Mouse (Mus musculus): Measurements from ENCODE around the gene Kif22. TPM values are rescaled to one million over a fixed set of nuclear protein-coding genes. Genes with fewer than 3 reads are reported as not detected.

The Kif22 gene
- total RNA-seq, 2 experiments from 2014 or later, result 9.6 to 10.4 TPM

- intact Hi-C loops (cut with DNase I), result no loop called here
- no peak for DNase-seq (ENCODE audit: low spot score in 2 of 2)
Measured at GRCm38 (mm10) chr7:127020031-127020430, 22.2 kb downstream of the Kif22 start.

- intact Hi-C loops (cut with DNase I), result loop anchor here (5.0 kb wide), 2 partner anchors 42 to 72 kb away; partner anchors contain the start of genes Asphd1, Cdipt and Cdiptos
- DNase-seq (ENCODE audit: low spot score in 2 of 2), result no peak
Measured at GRCm38 (mm10) chr7:127019306-127019960, 22.8 kb downstream of the Kif22 start.

GRCm38 (mm10) chr7:127018416-127019305 is 23.6 kb downstream of the Kif22 start:
- intact Hi-C loops (cut with DNase I), result loop anchor here (5.0 kb wide), 2 partner anchors 41 to 71 kb away; partner anchors contain the start of genes Asphd1, Cdipt and Cdiptos
- DNase-seq (ENCODE audit: low spot score in 2 of 2), result no peak

- DNase-seq (ENCODE audit: low spot score in 2 of 2), result no peak
- intact Hi-C loops (cut with DNase I), result loop anchor here (2.0 to 5.0 kb wide), 3 partner anchors 41 to 87 kb away; partner anchors contain the start of genes Asphd1, Cdipt and Cdiptos
Measured at GRCm38 (mm10) chr7:127017950-127018345, 24.3 kb downstream of the Kif22 start.

- intact Hi-C loops (cut with DNase I), result loop anchor here (2.0 to 5.0 kb wide), 3 partner anchors 40 to 88 kb away; partner anchors contain the start of genes Asphd1, Cdipt and Cdiptos
- peak; percentile 99 for DNase-seq (ENCODE audit: low spot score in 2 of 2)
Measured at GRCm38 (mm10) chr7:127016971-127017949, 25.0 kb downstream of the Kif22 start, which contains the start of gene Pagr1a. Pagr1a (minus strand) TSS chr7:127017352.

GRCm38 (mm10) chr7:127016486-127016938 is 25.8 kb downstream of the Kif22 start:
- intact Hi-C loops (cut with DNase I), result loop anchor here (2.0 to 5.0 kb wide), 3 partner anchors 39 to 88 kb away; partner anchors contain the start of genes Asphd1, Cdipt and Cdiptos
- no peak for DNase-seq (ENCODE audit: low spot score in 2 of 2)

- intact Hi-C loops (cut with DNase I), result loop anchor here (2.0 to 5.0 kb wide), 3 partner anchors 39 to 89 kb away; partner anchors contain the start of genes Asphd1, Cdipt and Cdiptos
- no peak for DNase-seq (ENCODE audit: low spot score in 2 of 2)
Measured at GRCm38 (mm10) chr7:127016481-127016485, 26.0 kb downstream of the Kif22 start, which contains the start of gene Pagr1b. Pagr1b (minus strand) TSS chr7:127016484.

- intact Hi-C loops (cut with DNase I), result loop anchor here (2.0 to 5.0 kb wide), 3 partner anchors 39 to 89 kb away; partner anchors contain the start of genes Asphd1, Cdipt and Cdiptos
- DNase-seq (ENCODE audit: low spot score in 2 of 2), result no peak
Measured at GRCm38 (mm10) chr7:127016081-127016480, 26.2 kb downstream of the Kif22 start.

GRCm38 (mm10) chr7:127014993-127015392 is 27.3 kb downstream of the Kif22 start:
- intact Hi-C loops (cut with DNase I), result loop anchor here (5.0 kb wide), 2 partner anchors 38 to 68 kb away; partner anchors contain the start of genes Asphd1, Cdipt and Cdiptos
- no peak for DNase-seq (ENCODE audit: low spot score in 2 of 2)

- DNase-seq (ENCODE audit: low spot score in 2 of 2), result no peak
- intact Hi-C loops (cut with DNase I), result no loop called here
Measured at GRCm38 (mm10) chr7:127014320-127014719, 28.0 kb downstream of the Kif22 start, which contains the start of gene Mvp. Mvp (minus strand) TSS chr7:127014621.

GRCm38 (mm10) chr7:127013385-127013784 is 28.9 kb downstream of the Kif22 start:
- intact Hi-C loops (cut with DNase I), result no loop called here
- DNase-seq (ENCODE audit: low spot score in 2 of 2), result no peak

GRCm38 (mm10) chr7:127012845-127013244 is 29.4 kb downstream of the Kif22 start:
- intact Hi-C loops (cut with DNase I), result no loop called here
- no peak for DNase-seq (ENCODE audit: low spot score in 2 of 2)

GRCm38 (mm10) chr7:127012374-127012773 is 29.9 kb downstream of the Kif22 start:
- intact Hi-C loops (cut with DNase I), result no loop called here
- no peak for DNase-seq (ENCODE audit: low spot score in 2 of 2)

- intact Hi-C loops (cut with DNase I), result no loop called here
- DNase-seq (ENCODE audit: low spot score in 2 of 2), result no peak
Measured at GRCm38 (mm10) chr7:127011717-127012116, 30.6 kb downstream of the Kif22 start.

GRCm38 (mm10) chr7:127011051-127011450 is 31.2 kb downstream of the Kif22 start:
- DNase-seq (ENCODE audit: low spot score in 2 of 2), result no peak
- intact Hi-C loops (cut with DNase I), result no loop called here

GRCm38 (mm10) chr7:127009307-127010085 is 32.8 kb downstream of the Kif22 start:
- no peak for DNase-seq (ENCODE audit: low spot score in 2 of 2)
- intact Hi-C loops (cut with DNase I), result no loop called here

GRCm38 (mm10) chr7:127008239-127009019 is 33.8 kb downstream of the Kif22 start:
- intact Hi-C loops (cut with DNase I), result no loop called here
- DNase-seq (ENCODE audit: low spot score in 2 of 2), result peak; percentile 58 to 61
